Comparison of ENCODE assay signal across 38 mouse cellular contexts in genomic region chr11:114960369-114960768, GRCm38 (mm10). TPM values are rescaled to one million over a fixed set of nuclear protein-coding genes. Genes with fewer than 3 reads are reported as not detected.
DNase-seq lines count a peak whose midpoint lies in the region; ATAC-seq and TF ChIP-seq lines count a peak whose summit lies in the region.
"Had no signal": no experiment of that assay in that cellular context is flagged by ENCODE, and none has a peak within 500 bp of the region (broad histone marks: within the 10 kb centered on the region; RNA-seq: fewer than 3 reads in every experiment).

No protein-coding gene starts in this region.

- no peaks in the 10 kb centered on the region for H3K9me3 ChIP-seq in midbrain, embryonic 10.5 days (replicated peaks)
- H3K9me3 ChIP-seq in midbrain, embryonic 13.5 days, result no peaks in the 10 kb centered on the region
- H3K9me3 ChIP-seq: embryonic facial prominence, embryonic 12.5 days; forebrain, embryonic 15.5 days; hindbrain, embryonic 15.5 days; midbrain, embryonic 12.5 days had no signal

- peak; percentile 5 for DNase-seq in midbrain, embryonic 10.5 days (ENCODE audit: low spot score)
- DNase-seq in thymus, postnatal 0 days (ENCODE audit: low spot score), result no peak
- no peak for DNase-seq in left cerebral cortex, postnatal 25 days (ENCODE audit: low spot score in 2 of 2)
- no peak for DNase-seq in gastrocnemius, adult 2 months
- DNase-seq: adrenal gland, adult 8-10 months; B cell, adult 2 months; embryo, embryonic 11 days; heart, postnatal 4 days; kidney, adult 11 months; kidney, postnatal 14 days; layer of hippocampus, adult 9-11 months; liver; lung, adult 2 months; lung, postnatal 10 days; retina, postnatal 1 day; right cerebral cortex, postnatal 14 days; thymus, adult 18-20 months; thymus, postnatal 36 days had no signal

- H3K9ac ChIP-seq in midbrain, embryonic 13.5 days (replicated peaks), result no peak overlapping the region
- H3K9ac ChIP-seq: embryonic facial prominence, embryonic 12.5 days; forebrain, embryonic 15.5 days; hindbrain, embryonic 15.5 days; liver, embryonic 14.5 days; midbrain, embryonic 12.5 days had no signal

- no peaks in the 10 kb centered on the region for H3K4me1 ChIP-seq in midbrain, embryonic 10.5 days
- no peaks in the 10 kb centered on the region for H3K4me1 ChIP-seq in midbrain, embryonic 13.5 days (replicated peaks)
- H3K4me1 ChIP-seq: embryonic facial prominence, embryonic 12.5 days; forebrain, embryonic 15.5 days; hindbrain, embryonic 15.5 days; midbrain, embryonic 12.5 days had no signal

- no peak overlapping the region for H3K4me2 ChIP-seq in midbrain, embryonic 13.5 days (replicated peaks)
- H3K4me2 ChIP-seq: embryonic facial prominence, embryonic 12.5 days; forebrain, embryonic 15.5 days; heart, embryonic 11.5 days; hindbrain, embryonic 15.5 days; midbrain, embryonic 12.5 days had no signal

- WGBS in midbrain, embryonic 10.5 days, result 58% methylated on average over 1 of the region's 1 CpGs
- 77% methylated on average over 1 of the region's 1 CpGs for WGBS in midbrain, embryonic 13.5 days

- TF ChIP-seq CTCF in gastrocnemius, adult 2 months (IDR thresholded peaks at IDR 0.05), result no peak

- no peak overlapping the region for H3K27ac ChIP-seq in midbrain, embryonic 10.5 days (replicated peaks)
- H3K27ac ChIP-seq in midbrain, embryonic 13.5 days, result no peak overlapping the region
- no peak overlapping the region for H3K27ac ChIP-seq in gastrocnemius, adult 2 months
- H3K27ac ChIP-seq: embryonic facial prominence, embryonic 12.5 days; forebrain, embryonic 15.5 days; hindbrain, embryonic 15.5 days; liver, embryonic 14.5 days; midbrain, embryonic 12.5 days had no signal

- no peak overlapping the region for H3K4me3 ChIP-seq in midbrain, embryonic 10.5 days
- H3K4me3 ChIP-seq in midbrain, embryonic 13.5 days (replicated peaks), result no peak overlapping the region
- no peak overlapping the region for H3K4me3 ChIP-seq in gastrocnemius, adult 2 months
- H3K4me3 ChIP-seq: embryonic facial prominence, embryonic 12.5 days; forebrain, embryonic 15.5 days; hindbrain, embryonic 15.5 days; midbrain, embryonic 12.5 days had no signal

- intact Hi-C loops in left cerebral cortex, postnatal 25 days (cut with DNase I), result loop anchor here (2.0 kb wide), 1 partner anchor 42 kb away; no protein-coding TSS in a partner anchor
- intact Hi-C loops in gastrocnemius, adult 2 months (cut with DNase I), result no loop called here

- no peaks in the 10 kb centered on the region for H3K36me3 ChIP-seq in midbrain, embryonic 10.5 days
- H3K36me3 ChIP-seq in midbrain, embryonic 13.5 days, result no peaks in the 10 kb centered on the region
- H3K36me3 ChIP-seq: embryonic facial prominence, embryonic 12.5 days; forebrain, embryonic 15.5 days; hindbrain, embryonic 15.5 days; midbrain, embryonic 12.5 days had no signal

- no peaks in the 10 kb centered on the region for H3K27me3 ChIP-seq in midbrain, embryonic 10.5 days (ENCODE audit: low read depth, poor library complexity, severe bottlenecking)
- no peaks in the 10 kb centered on the region for H3K27me3 ChIP-seq in midbrain, embryonic 13.5 days
- H3K27me3 ChIP-seq: embryonic facial prominence, embryonic 12.5 days; forebrain, embryonic 15.5 days; hindbrain, embryonic 15.5 days; midbrain, embryonic 12.5 days had no signal

- no peak for ATAC-seq in midbrain, embryonic 13.5 days
- ATAC-seq in common myeloid progenitor, adult 5-6 weeks (replicated peaks; ENCODE audit: low read depth, poor library complexity, severe bottlenecking), result peak; percentile 81
- ATAC-seq in megakaryocyte progenitor cell, adult 5-6 weeks (replicated peaks; ENCODE audit: poor library complexity), result peak; percentile 82
- ATAC-seq: forebrain, embryonic 15.5 days; inflammation-experienced regulatory T-cells, adult 6 months had no signal

RNA-seq across cellular contexts. Expression of gene Cd300c, which starts 8.6 kb away (rescaled TPM):
- not detected in 2 replicates for polyA plus RNA-seq in midbrain, embryonic 10.5 days (2016; fragmentation: Nextera tagmentation; extraction: Ambion mirVana)
- not detected in 2 replicates for polyA plus RNA-seq in midbrain, embryonic 13.5 days (2015; fragmentation: Nextera tagmentation; extraction: Ambion mirVana)
- 2.7 TPM in 1 of 2 replicates, not detected in the other for total RNA-seq in common myeloid progenitor, adult 5-6 weeks (2017)
- total RNA-seq in megakaryocyte progenitor cell, adult 5-6 weeks (2015), result 0.39 and 1.8 TPM in 2 replicates
- total RNA-seq in megakaryocyte progenitor cell, adult 5-6 weeks (2017), result not detected in 2 replicates
- polyA plus RNA-seq in thymus, postnatal 0 days (2015; fragmentation: Nextera tagmentation; extraction: Ambion mirVana), result 0.21 and 0.23 TPM in 2 replicates
- total RNA-seq in left cerebral cortex, postnatal 25 days (2021), result not detected
- total RNA-seq in gastrocnemius, adult 2 months (2021), result not detected
- total RNA-seq: adrenal gland, adult 8-10 months; adrenal gland, postnatal 4 days; ES-E14; gastrocnemius, adult 8-10 months; heart, postnatal 4 days; left cerebral cortex, postnatal 10 days had no signal
- polyA plus RNA-seq: embryonic facial prominence, embryonic 12.5 days; forebrain, embryonic 15.5 days; heart, embryonic 11.5 days; heart, embryonic 16.5 days; hindbrain, embryonic 15.5 days; inflammation-experienced regulatory T-cells, adult 6 months; kidney, embryonic 14.5 days; limb, embryonic 11.5 days; liver, embryonic 14.5 days; midbrain, embryonic 12.5 days; neural tube, embryonic 14.5 days; stomach, embryonic 16.5 days had no signal

RNA-seq across cellular contexts. Expression of gene Cd300lb, which starts 26.2 kb away (rescaled TPM):
- 0.05 TPM in 1 of 2 replicates, not detected in the other for polyA plus RNA-seq in midbrain, embryonic 10.5 days (2016; fragmentation: Nextera tagmentation; extraction: Ambion mirVana)
- 0.05 TPM in 1 of 2 replicates, not detected in the other for polyA plus RNA-seq in midbrain, embryonic 13.5 days (2015; fragmentation: Nextera tagmentation; extraction: Ambion mirVana)
- 8.5 and 9.5 TPM in 2 replicates for total RNA-seq in common myeloid progenitor, adult 5-6 weeks (2017)
- 18.8 and 25.5 TPM in 2 replicates for total RNA-seq in megakaryocyte progenitor cell, adult 5-6 weeks (2015)
- 12.1 and 15.6 TPM in 2 replicates for total RNA-seq in megakaryocyte progenitor cell, adult 5-6 weeks (2017)
- 0.15 and 0.29 TPM in 2 replicates for polyA plus RNA-seq in thymus, postnatal 0 days (2015; fragmentation: Nextera tagmentation; extraction: Ambion mirVana)
- not detected for total RNA-seq in left cerebral cortex, postnatal 25 days (2021)
- total RNA-seq in gastrocnemius, adult 2 months (2021), result under 1 TPM; 0.15 to 0.42 TPM
- total RNA-seq: ES-E14; left cerebral cortex, postnatal 10 days had no signal
- polyA plus RNA-seq: forebrain, embryonic 15.5 days; inflammation-experienced regulatory T-cells, adult 6 months; limb, embryonic 11.5 days; neural tube, embryonic 14.5 days had no signal

RNA-seq across cellular contexts. Expression of gene Cd300ld, which starts 29.4 kb away (rescaled TPM):
- 0.10 TPM in 2 replicates for polyA plus RNA-seq in midbrain, embryonic 10.5 days (2016; fragmentation: Nextera tagmentation; extraction: Ambion mirVana)
- polyA plus RNA-seq in midbrain, embryonic 13.5 days (2015; fragmentation: Nextera tagmentation; extraction: Ambion mirVana), result not detected in 2 replicates
- total RNA-seq in common myeloid progenitor, adult 5-6 weeks (2017), result 0.55 TPM in 1 of 2 replicates, not detected in the other
- total RNA-seq in megakaryocyte progenitor cell, adult 5-6 weeks (2015), result 1.1 and 1.3 TPM in 2 replicates
- 0.51 and 0.67 TPM in 2 replicates for total RNA-seq in megakaryocyte progenitor cell, adult 5-6 weeks (2017)
- polyA plus RNA-seq in thymus, postnatal 0 days (2015; fragmentation: Nextera tagmentation; extraction: Ambion mirVana), result 0.21 and 0.26 TPM in 2 replicates
- total RNA-seq in left cerebral cortex, postnatal 25 days (2021), result not detected
- under 1 TPM; 0.13 to 0.22 TPM for total RNA-seq in gastrocnemius, adult 2 months (2021)
- polyA plus RNA-seq: embryonic facial prominence, embryonic 12.5 days; heart, embryonic 11.5 days; hindbrain, embryonic 15.5 days; neural tube, embryonic 14.5 days had no signal

RNA-seq across cellular contexts. Expression of gene Cd300c2, which starts 41.3 kb away (rescaled TPM):
- polyA plus RNA-seq in midbrain, embryonic 10.5 days (2016; fragmentation: Nextera tagmentation; extraction: Ambion mirVana), result 0.56 and 0.71 TPM in 2 replicates
- 0.81 and 0.82 TPM in 2 replicates for polyA plus RNA-seq in midbrain, embryonic 13.5 days (2015; fragmentation: Nextera tagmentation; extraction: Ambion mirVana)
- 1.8 TPM in 1 of 2 replicates, not detected in the other for total RNA-seq in common myeloid progenitor, adult 5-6 weeks (2017)
- total RNA-seq in megakaryocyte progenitor cell, adult 5-6 weeks (2015), result 2.5 and 3.8 TPM in 2 replicates
- total RNA-seq in megakaryocyte progenitor cell, adult 5-6 weeks (2017), result 1.00 and 2.0 TPM in 2 replicates
- polyA plus RNA-seq in thymus, postnatal 0 days (2015; fragmentation: Nextera tagmentation; extraction: Ambion mirVana), result 7.7 and 8.0 TPM in 2 replicates
- 1 to 10 TPM; 2.8 to 3.0 TPM for total RNA-seq in left cerebral cortex, postnatal 25 days (2021)
- total RNA-seq in gastrocnemius, adult 2 months (2021), result under 1 TPM; 0.28 TPM
- total RNA-seq: ES-E14 had no signal

RNA-seq across cellular contexts. Expression of gene Cd300ld2, which starts 55.6 kb away (rescaled TPM):
- polyA plus RNA-seq in midbrain, embryonic 10.5 days (2016; fragmentation: Nextera tagmentation; extraction: Ambion mirVana), result not detected in 2 replicates
- polyA plus RNA-seq in midbrain, embryonic 13.5 days (2015; fragmentation: Nextera tagmentation; extraction: Ambion mirVana), result not detected in 2 replicates
- total RNA-seq in common myeloid progenitor, adult 5-6 weeks (2017), result not detected in 2 replicates
- total RNA-seq in megakaryocyte progenitor cell, adult 5-6 weeks (2015), result 0.54 and 0.72 TPM in 2 replicates
- total RNA-seq in megakaryocyte progenitor cell, adult 5-6 weeks (2017), result not detected in 2 replicates
- not detected in 2 replicates for polyA plus RNA-seq in thymus, postnatal 0 days (2015; fragmentation: Nextera tagmentation; extraction: Ambion mirVana)
- not detected for total RNA-seq in left cerebral cortex, postnatal 25 days (2021)
- total RNA-seq in gastrocnemius, adult 2 months (2021), result not detected
- total RNA-seq: adrenal gland, postnatal 4 days; ES-E14; gastrocnemius, adult 8-10 months; heart, postnatal 4 days; left cerebral cortex, postnatal 10 days had no signal
- polyA plus RNA-seq: cerebellum, adult 2 months; embryonic facial prominence, embryonic 12.5 days; forebrain, embryonic 15.5 days; heart, embryonic 11.5 days; heart, embryonic 16.5 days; hindbrain, embryonic 15.5 days; inflammation-experienced regulatory T-cells, adult 6 months; kidney, embryonic 14.5 days; limb, embryonic 11.5 days; liver, embryonic 14.5 days; midbrain, embryonic 12.5 days; neural tube, embryonic 14.5 days; stomach, embryonic 16.5 days had no signal
